Mouse (Mus musculus): Measurements from ENCODE around the gene Dennd1a. TPM values are rescaled to one million over a fixed set of nuclear protein-coding genes. Genes with fewer than 3 reads are reported as not detected.

Dennd1a gene
- polyA plus RNA-seq, 1 experiment from 2014 or later, result 14.4 TPM

GRCm38 (mm10) chr2:37766027-37766761 is 521.0 kb downstream of the Dennd1a start:
- Histone ChIP-seq H3K4me3 (no peak overlapping the region), H3K27me3 (peaks cover 14% of the 10 kb centered on the region; the same call in 1 of the 2 replicates), H3K27ac (no peak overlapping the region), H3K4me1 (replicated peaks) (peaks cover 47% of the 10 kb centered on the region), H3K4me2 (no peak overlapping the region), H3K9me3 (no peaks in the 10 kb centered on the region), H3K36me3 (no peaks in the 10 kb centered on the region), H3K9ac (no peak overlapping the region)
- WGBS, result 40% methylated on average over 10 of the region's 11 CpGs
- ATAC-seq (ENCODE audit: low FRiP score), result 0 out of 2 replicates have a peak, but pooled peaks have one; percentile 12

- H3K9ac ChIP-seq, result peak overlapping the region; percentile 53; the same call in 1 of the 2 replicates
Observed at GRCm38 (mm10) chr2:37765082-37765483, 522.1 kb downstream of the Dennd1a start.

GRCm38 (mm10) chr2:37764514-37764913 is 522.7 kb downstream of the Dennd1a start:
- Histone ChIP-seq H3K27ac (no peak overlapping the region), H3K9ac (no peak overlapping the region), H3K9me3 (no peaks in the 10 kb centered on the region), H3K4me3 (no peak overlapping the region), H3K27me3 (peaks cover 18% of the 10 kb centered on the region), H3K4me1 (replicated peaks) (peaks cover 50% of the 10 kb centered on the region), H3K36me3 (no peaks in the 10 kb centered on the region), H3K4me2 (no peak overlapping the region)
- ATAC-seq (ENCODE audit: low FRiP score), result no peak
- 92% methylated on average over 2 of the region's 2 CpGs for WGBS

More at GRCm38 (mm10) chr2:37765082-37765483, 522.1 kb downstream of the Dennd1a start:
- H3K4me1 ChIP-seq (replicated peaks), result peaks cover 50% of the 10 kb centered on the region
- H3K36me3 ChIP-seq, result no peaks in the 10 kb centered on the region
- no peak overlapping the region for H3K27ac ChIP-seq
- no peak overlapping the region for H3K4me3 ChIP-seq
- ATAC-seq (ENCODE audit: low FRiP score), result no peak
- WGBS, result 20% methylated on average over 21 of the region's 21 CpGs
- no peaks in the 10 kb centered on the region for H3K9me3 ChIP-seq
- H3K27me3 ChIP-seq, result peaks cover 18% of the 10 kb centered on the region
- peak overlapping the region; percentile 13; the same call in 1 of the 2 replicates for H3K4me2 ChIP-seq

GRCm38 (mm10) chr2:37763638-37764037 is 523.6 kb downstream of the Dennd1a start:
- H3K27me3 ChIP-seq, result peaks cover 18% of the 10 kb centered on the region
- H3K4me1 ChIP-seq (replicated peaks), result peaks cover 50% of the 10 kb centered on the region
- no peak overlapping the region for H3K4me2 ChIP-seq
- H3K4me3 ChIP-seq, result no peak overlapping the region
- H3K9ac ChIP-seq, result no peak overlapping the region
- WGBS, result 24% methylated on average over 3 of the region's 3 CpGs
- H3K27ac ChIP-seq, result no peak overlapping the region
- H3K9me3 ChIP-seq, result no peaks in the 10 kb centered on the region
- H3K36me3 ChIP-seq, result no peaks in the 10 kb centered on the region
- ATAC-seq (ENCODE audit: low FRiP score), result no peak

- Histone ChIP-seq H3K27ac (no peak overlapping the region), H3K4me3 (no peak overlapping the region), H3K4me1 (replicated peaks) (peaks cover 37% of the 10 kb centered on the region), H3K27me3 (peaks cover 13% of the 10 kb centered on the region), H3K9ac (no peak overlapping the region), H3K4me2 (no peak overlapping the region), H3K36me3 (no peaks in the 10 kb centered on the region), H3K9me3 (no peaks in the 10 kb centered on the region)
- ATAC-seq (ENCODE audit: low FRiP score), result no peak
- 26% methylated on average over 6 of the region's 6 CpGs for WGBS
Observed at GRCm38 (mm10) chr2:37760633-37761032, 526.6 kb downstream of the Dennd1a start.

GRCm38 (mm10) chr2:37758343-37759015 is 528.7 kb downstream of the Dennd1a start:
- Histone ChIP-seq H3K9ac (peak overlapping the region; percentile 58), H3K4me1 (replicated peaks) (peaks cover 29% of the 10 kb centered on the region), H3K36me3 (no peaks in the 10 kb centered on the region), H3K27me3 (peaks cover 13% of the 10 kb centered on the region; the same call in 1 of the 2 replicates), H3K4me2 (peak overlapping the region; percentile 25; the same call in 1 of the 2 replicates), H3K9me3 (no peaks in the 10 kb centered on the region), H3K4me3 (no peak overlapping the region), H3K27ac (peak overlapping the region; percentile 63)
- ATAC-seq (ENCODE audit: low FRiP score), result peak; percentile 63; the same call in 1 of the 2 replicates
- WGBS, result 5% methylated on average over 21 of the region's 21 CpGs

GRCm38 (mm10) chr2:37757784-37758183 is 529.4 kb downstream of the Dennd1a start:
- no peaks in the 10 kb centered on the region for H3K36me3 ChIP-seq
- H3K4me2 ChIP-seq, result no peak overlapping the region
- 0 out of 2 replicates have a peak, but pooled peaks have one; percentile 6 for ATAC-seq (ENCODE audit: low FRiP score)
- no peak overlapping the region for H3K4me3 ChIP-seq
- 82% methylated on average over 4 of the region's 4 CpGs for WGBS
- peak overlapping the region; percentile 63 for H3K27ac ChIP-seq
- peaks cover 29% of the 10 kb centered on the region for H3K4me1 ChIP-seq (replicated peaks)
- H3K9me3 ChIP-seq, result no peaks in the 10 kb centered on the region
- H3K27me3 ChIP-seq, result peaks cover 13% of the 10 kb centered on the region; the same call in 1 of the 2 replicates
- H3K9ac ChIP-seq, result peak overlapping the region; percentile 58; the same call in 1 of the 2 replicates

- H3K27me3 ChIP-seq, result peaks cover 6% of the 10 kb centered on the region; the same call in 1 of the 2 replicates
- no peak overlapping the region for H3K9ac ChIP-seq
- WGBS, result 87% methylated on average over 5 of the region's 5 CpGs
- H3K36me3 ChIP-seq, result no peaks in the 10 kb centered on the region
- no peak for ATAC-seq (ENCODE audit: low FRiP score)
- no peak overlapping the region for H3K4me2 ChIP-seq
- H3K27ac ChIP-seq, result no peak overlapping the region
- H3K9me3 ChIP-seq, result no peaks in the 10 kb centered on the region
- no peak overlapping the region for H3K4me3 ChIP-seq
- peaks cover 29% of the 10 kb centered on the region for H3K4me1 ChIP-seq (replicated peaks)
Observed at GRCm38 (mm10) chr2:37757016-37757415, 530.2 kb downstream of the Dennd1a start.

GRCm38 (mm10) chr2:37756220-37756930 is 530.8 kb downstream of the Dennd1a start:
- no peak for ATAC-seq (ENCODE audit: low FRiP score)
- no peak overlapping the region for H3K9ac ChIP-seq
- no peaks in the 10 kb centered on the region for H3K36me3 ChIP-seq
- no peak overlapping the region for H3K4me3 ChIP-seq
- peaks cover 29% of the 10 kb centered on the region for H3K4me1 ChIP-seq (replicated peaks)
- WGBS, result 81% methylated on average over 2 of the region's 2 CpGs
- peaks cover 4% of the 10 kb centered on the region; the same call in 1 of the 2 replicates for H3K27me3 ChIP-seq
- H3K9me3 ChIP-seq, result no peaks in the 10 kb centered on the region
- no peak overlapping the region for H3K27ac ChIP-seq
- no peak overlapping the region for H3K4me2 ChIP-seq

- no peak for ATAC-seq (ENCODE audit: low FRiP score)
- Histone ChIP-seq H3K27me3 (no peaks in the 10 kb centered on the region), H3K4me2 (no peak overlapping the region), H3K4me3 (no peak overlapping the region), H3K4me1 (replicated peaks) (peaks cover 18% of the 10 kb centered on the region), H3K36me3 (no peaks in the 10 kb centered on the region), H3K9ac (no peak overlapping the region), H3K9me3 (no peaks in the 10 kb centered on the region), H3K27ac (no peak overlapping the region)
- WGBS, result 94% methylated on average over 1 of the region's 1 CpGs
Observed at GRCm38 (mm10) chr2:37751114-37751513, 536.1 kb downstream of the Dennd1a start.

GRCm38 (mm10) chr2:37749323-37749722 is 537.9 kb downstream of the Dennd1a start:
- no peak for ATAC-seq (ENCODE audit: low FRiP score)
- no peak overlapping the region for H3K4me2 ChIP-seq
- H3K36me3 ChIP-seq, result no peaks in the 10 kb centered on the region

More at GRCm38 (mm10) chr2:37749323-37749722, 537.9 kb downstream of the Dennd1a start:
- no peak overlapping the region for H3K4me3 ChIP-seq
- 89% methylated on average over 6 of the region's 6 CpGs for WGBS
- H3K27ac ChIP-seq, result no peak overlapping the region
- no peak overlapping the region for H3K9ac ChIP-seq
- no peaks in the 10 kb centered on the region for H3K27me3 ChIP-seq
- H3K9me3 ChIP-seq, result no peaks in the 10 kb centered on the region
- H3K4me1 ChIP-seq (replicated peaks), result peaks cover 14% of the 10 kb centered on the region
